ENCODE assay signal across 8 mouse cellular contexts in genomic region chr13:59820114-59820513, GRCm38 (mm10). TPM values are rescaled to one million over a fixed set of nuclear protein-coding genes. Genes with fewer than 3 reads are reported as not detected.
DNase-seq lines count a peak whose midpoint lies in the region; ATAC-seq lines count a peak whose summit lies in the region.

No protein-coding gene starts in this region.

- peak overlapping the region; percentile 5; the same call in 1 of the 2 replicates for H3K4me3 ChIP-seq in forebrain, embryonic 10.5 days
- no peak overlapping the region for H3K4me3 ChIP-seq in forebrain, embryonic 15.5 days
- H3K4me3 ChIP-seq in forebrain, embryonic 13.5 days = no peak overlapping the region
- H3K4me3 ChIP-seq in intestine, embryonic 16.5 days (ENCODE audit: low read length) = peak overlapping the region; percentile 9; the same call in 1 of the 2 replicates
- H3K4me3 ChIP-seq in macrophage (ENCODE audit: inconsistent target) = peak overlapping the region; percentile 77

- no peak overlapping the region for H3K9ac ChIP-seq in forebrain, embryonic 15.5 days (replicated peaks)
- peak overlapping the region; percentile 26; the same call in 1 of the 2 replicates for H3K9ac ChIP-seq in forebrain, embryonic 13.5 days
- H3K9ac ChIP-seq in intestine, embryonic 16.5 days (ENCODE audit: low read depth, low read length) = no peak overlapping the region

- no peak for DNase-seq in forebrain, embryonic 10.5 days (ENCODE audit: extremely low spot score, low spot score)
- DNase-seq in spleen, postnatal 14 days (ENCODE audit: low spot score in 2 of 2) = no peak
- no peak for DNase-seq in layer of hippocampus, adult 18-20 months (ENCODE audit: low spot score in 2 of 2)

- H3K79me2 ChIP-seq in macrophage (ENCODE audit: inconsistent target) = peaks cover 73% of the 10 kb centered on the region

- H3K9me3 ChIP-seq in forebrain, embryonic 10.5 days = no peaks in the 10 kb centered on the region
- H3K9me3 ChIP-seq in forebrain, embryonic 15.5 days = no peaks in the 10 kb centered on the region
- no peaks in the 10 kb centered on the region for H3K9me3 ChIP-seq in forebrain, embryonic 13.5 days (replicated peaks)
- H3K9me3 ChIP-seq in intestine, embryonic 16.5 days (ENCODE audit: control insufficient read depth, low read length) = no peaks in the 10 kb centered on the region

- H3K27me3 ChIP-seq in forebrain, embryonic 10.5 days (ENCODE audit: poor library complexity, severe bottlenecking) = no peaks in the 10 kb centered on the region
- H3K27me3 ChIP-seq in forebrain, embryonic 15.5 days = no peaks in the 10 kb centered on the region
- no peaks in the 10 kb centered on the region for H3K27me3 ChIP-seq in forebrain, embryonic 13.5 days
- no peaks in the 10 kb centered on the region for H3K27me3 ChIP-seq in intestine, embryonic 16.5 days (replicated peaks; ENCODE audit: control insufficient read depth, insufficient read depth, low read length)

- H3K4me2 ChIP-seq in forebrain, embryonic 15.5 days (replicated peaks) = no peak overlapping the region
- peak overlapping the region; percentile 29 for H3K4me2 ChIP-seq in forebrain, embryonic 13.5 days
- H3K4me2 ChIP-seq in intestine, embryonic 16.5 days (ENCODE audit: low read depth, low read length) = peak overlapping the region; percentile 32; the same call in 1 of the 2 replicates

- 85% methylated on average over 4 of the region's 4 CpGs for WGBS in forebrain, embryonic 10.5 days
- WGBS in forebrain, embryonic 15.5 days = 76% methylated on average over 4 of the region's 4 CpGs
- 77% methylated on average over 4 of the region's 4 CpGs for WGBS in forebrain, embryonic 13.5 days
- 70% methylated on average over 4 of the region's 4 CpGs for WGBS in intestine, embryonic 16.5 days
- 13% methylated on average over 4 of the region's 4 CpGs for WGBS in macrophage (ENCODE audit: missing documents)

- H3K27ac ChIP-seq in forebrain, embryonic 10.5 days = no peak overlapping the region
- no peak overlapping the region for H3K27ac ChIP-seq in forebrain, embryonic 15.5 days (replicated peaks)
- no peak overlapping the region for H3K27ac ChIP-seq in forebrain, embryonic 13.5 days
- no peak overlapping the region for H3K27ac ChIP-seq in intestine, embryonic 16.5 days (ENCODE audit: low read length)
- peak overlapping the region; percentile 85 for H3K27ac ChIP-seq in macrophage

- ATAC-seq in forebrain, embryonic 15.5 days (replicated peaks) = no peak
- ATAC-seq in forebrain, embryonic 13.5 days = no peak
- no peak for ATAC-seq in intestine, embryonic 16.5 days
- ATAC-seq in megakaryocyte progenitor cell, adult 5-6 weeks (replicated peaks; ENCODE audit: poor library complexity) = no peak

- H3K36me3 ChIP-seq in forebrain, embryonic 10.5 days (replicated peaks) = peaks cover 48% of the 10 kb centered on the region
- peaks cover 25% of the 10 kb centered on the region for H3K36me3 ChIP-seq in forebrain, embryonic 15.5 days
- peaks cover 31% of the 10 kb centered on the region for H3K36me3 ChIP-seq in forebrain, embryonic 13.5 days (ENCODE audit: poor library complexity, severe bottlenecking)
- H3K36me3 ChIP-seq in intestine, embryonic 16.5 days (ENCODE audit: control insufficient read depth, insufficient read depth, low read length) = no peaks in the 10 kb centered on the region
- H3K36me3 ChIP-seq in macrophage (ENCODE audit: inconsistent target) = peaks cover 19% of the 10 kb centered on the region

- H3K4me1 ChIP-seq in forebrain, embryonic 10.5 days = peaks cover 25% of the 10 kb centered on the region
- peaks cover 39% of the 10 kb centered on the region for H3K4me1 ChIP-seq in forebrain, embryonic 15.5 days
- peaks cover 38% of the 10 kb centered on the region for H3K4me1 ChIP-seq in forebrain, embryonic 13.5 days
- H3K4me1 ChIP-seq in intestine, embryonic 16.5 days (ENCODE audit: control insufficient read depth, insufficient read depth, low read length) = peaks cover 21% of the 10 kb centered on the region

RNA-seq across cellular contexts. Expression of gene Tut7, which starts 2.8 kb away (rescaled TPM):
- 39.0 and 40.0 TPM in 2 replicates for polyA plus RNA-seq in forebrain, embryonic 10.5 days (2016; fragmentation: Nextera tagmentation; extraction: Ambion mirVana)
- polyA plus RNA-seq in forebrain, embryonic 15.5 days (2015; fragmentation: Nextera tagmentation; extraction: Ambion mirVana) = 54.9 and 58.9 TPM in 2 replicates
- polyA plus RNA-seq in forebrain, embryonic 13.5 days (2015; fragmentation: Nextera tagmentation; extraction: Ambion mirVana) = 48.2 and 56.5 TPM in 2 replicates
- 36.1 and 38.7 TPM in 2 replicates for polyA plus RNA-seq in intestine, embryonic 16.5 days (2015; fragmentation: Nextera tagmentation; extraction: Ambion mirVana)
- total RNA-seq in macrophage (2018; cell fraction: chromatin; rRNA removed) = 100 to 1,000 TPM; 313 to 674 (median 547) TPM
- total RNA-seq in macrophage (2018; cell fraction: cytosol; rRNA removed) = 100 to 1,000 TPM in 23 of 26 experiments, 10 to 100 TPM in 3; 96.3 to 151 (median 112) TPM
- 100 to 1,000 TPM; 262 to 588 (median 342) TPM for total RNA-seq in macrophage (2018; cell fraction: nucleus; rRNA removed)
- 81.0 to 150 TPM (median 103 TPM) in 3 replicates for polyA plus RNA-seq in macrophage (2018)
- total RNA-seq in megakaryocyte progenitor cell, adult 5-6 weeks (2015) = 55.9 and 65.0 TPM in 2 replicates
- 73.9 and 127 TPM in 2 replicates for total RNA-seq in megakaryocyte progenitor cell, adult 5-6 weeks (2017)
- total RNA-seq in layer of hippocampus, adult 18-20 months (2021) = 10 to 100 TPM; 55.0 to 58.0 TPM

RNA-seq across cellular contexts. Expression of gene Gm49354, which starts 38.1 kb away (rescaled TPM):
- not detected in 2 replicates for polyA plus RNA-seq in forebrain, embryonic 10.5 days (2016; fragmentation: Nextera tagmentation; extraction: Ambion mirVana)
- polyA plus RNA-seq in forebrain, embryonic 15.5 days (2015; fragmentation: Nextera tagmentation; extraction: Ambion mirVana) = not detected in 2 replicates
- polyA plus RNA-seq in forebrain, embryonic 13.5 days (2015; fragmentation: Nextera tagmentation; extraction: Ambion mirVana) = not detected in 2 replicates
- not detected in 2 replicates for polyA plus RNA-seq in intestine, embryonic 16.5 days (2015; fragmentation: Nextera tagmentation; extraction: Ambion mirVana)
- total RNA-seq in macrophage (2018; cell fraction: chromatin; rRNA removed) = not detected
- not detected for total RNA-seq in macrophage (2018; cell fraction: cytosol; rRNA removed)
- not detected for total RNA-seq in macrophage (2018; cell fraction: nucleus; rRNA removed)
- polyA plus RNA-seq in macrophage (2018) = not detected in 3 replicates
- total RNA-seq in megakaryocyte progenitor cell, adult 5-6 weeks (2015) = not detected in 2 replicates
- not detected in 2 replicates for total RNA-seq in megakaryocyte progenitor cell, adult 5-6 weeks (2017)
- total RNA-seq in layer of hippocampus, adult 18-20 months (2021) = not detected

RNA-seq across cellular contexts. Expression of gene Isca1, which starts 50.5 kb away (rescaled TPM):
- polyA plus RNA-seq in forebrain, embryonic 10.5 days (2016; fragmentation: Nextera tagmentation; extraction: Ambion mirVana) = 93.3 and 93.8 TPM in 2 replicates
- 129 and 146 TPM in 2 replicates for polyA plus RNA-seq in forebrain, embryonic 15.5 days (2015; fragmentation: Nextera tagmentation; extraction: Ambion mirVana)
- polyA plus RNA-seq in forebrain, embryonic 13.5 days (2015; fragmentation: Nextera tagmentation; extraction: Ambion mirVana) = 115 and 119 TPM in 2 replicates
- polyA plus RNA-seq in intestine, embryonic 16.5 days (2015; fragmentation: Nextera tagmentation; extraction: Ambion mirVana) = 131 and 133 TPM in 2 replicates
- 10 to 100 TPM; 10.7 to 73.4 (median 19.0) TPM for total RNA-seq in macrophage (2018; cell fraction: chromatin; rRNA removed)
- total RNA-seq in macrophage (2018; cell fraction: cytosol; rRNA removed) = 10 to 100 TPM; 27.1 to 62.6 (median 40.4) TPM
- 10 to 100 TPM; 11.8 to 50.0 (median 18.7) TPM for total RNA-seq in macrophage (2018; cell fraction: nucleus; rRNA removed)
- polyA plus RNA-seq in macrophage (2018) = 41.7 to 54.6 TPM (median 44.4 TPM) in 3 replicates
- 65.4 and 74.1 TPM in 2 replicates for total RNA-seq in megakaryocyte progenitor cell, adult 5-6 weeks (2015)
- total RNA-seq in megakaryocyte progenitor cell, adult 5-6 weeks (2017) = 29.9 and 34.0 TPM in 2 replicates
- 100 to 1,000 TPM; 151 to 155 TPM for total RNA-seq in layer of hippocampus, adult 18-20 months (2021)

Comparison
In these comparisons a context has a peak if more than half of its experiments do, and no peak if none do; other contexts are left out.
1. H3K4me3 ChIP-seq: peak in forebrain, embryonic 10.5 days (single experiment), intestine, embryonic 16.5 days (single experiment) and macrophage (single experiment); none in forebrain, embryonic 15.5 days (single experiment) and forebrain, embryonic 13.5 days (single experiment).